Mouse (Mus musculus) hindbrain, embryonic 11.5 days (tissue): ENCODE data around the gene Angptl2. TPM values are rescaled to one million over a fixed set of nuclear protein-coding genes. Genes with fewer than 3 reads are reported as not detected.
A peak's percentile ranks its signal among the peaks of the same experiment; 100 is the strongest.

Source experiments
- ATAC-seq: fragments of 200-750 bp; cut with Nextera tagmentation; 2 replicates; pipeline ENCODE4 v1.8.0; 2017; ENCODE audit warnings: mild to moderate bottlenecking, moderate TSS enrichment, moderate library complexity; ENCODE audit not compliant: low FRiP score
- DNase-seq: peaks from one replicate; pipeline ENCODE4 v3.0.0-alpha.2; 2015; ENCODE audit warnings: low spot score
- H3K27ac ChIP-seq: fragments of 300-500 bp; sonication (generic); 2 replicates; pipeline ENCODE4 v1.5.1; 2014; ENCODE audit warnings: mild to moderate bottlenecking, low read depth, low read length
- H3K27me3 ChIP-seq: fragments of 300-500 bp; sonication (generic); 2 replicates; pipeline ENCODE4 v1.6.1; 2014; ENCODE audit warnings: mild to moderate bottlenecking, low read length, moderate library complexity, mixed read lengths; ENCODE audit not compliant: control insufficient read depth, insufficient read depth
- H3K36me3 ChIP-seq: fragments of 300-500 bp; sonication (generic); 2 replicates; pipeline ENCODE4 v1.6.1; 2014; ENCODE audit warnings: mild to moderate bottlenecking, low read length, moderate library complexity, mixed read lengths; ENCODE audit not compliant: control insufficient read depth, insufficient read depth
- H3K4me1 ChIP-seq: fragments of 300-500 bp; sonication (generic); replicated peaks from 2 replicates; pipeline ENCODE4 v1.6.1; 2014; ENCODE audit warnings: low read length, mixed read lengths; ENCODE audit not compliant: control insufficient read depth, insufficient read depth
- H3K4me2 ChIP-seq: fragments of 300-500 bp; sonication (generic); replicated peaks from 2 replicates; pipeline ENCODE4 v1.6.1; 2014; ENCODE audit warnings: mild to moderate bottlenecking, low read depth, low read length
- H3K4me3 ChIP-seq: fragments of 300-500 bp; sonication (generic); 2 replicates; pipeline ENCODE4 v1.5.1; 2014; ENCODE audit warnings: low read depth, low read length
- H3K9ac ChIP-seq: fragments of 300-500 bp; sonication (generic); 2 replicates; pipeline ENCODE4 v1.6.1; 2014; ENCODE audit warnings: low read depth, low read length
- H3K9me3 ChIP-seq: fragments of 300-500 bp; sonication (generic); 2 replicates; pipeline ENCODE4 v1.6.1; 2016; ENCODE audit warnings: low read length; ENCODE audit not compliant: control insufficient read depth
- WGBS: fragments of 180-500 bp; shearing (Covaris S2); extraction: QIAGEN DNeasy Blood & Tissue Kit; methylation state at CpG from one replicate; pipeline ENCODE4 v1.1.7; 2014; 5-methylcytosine and 5-hydroxymethylcytosine counted together
- polyA plus RNA-seq: library from polyadenylated mRNA; unstranded; fragments of >200 nt; fragmentation: Nextera tagmentation; extraction: Ambion mirVana; gene quantifications from 2 replicates; pipeline ENCODE4 v1.2.1, GENCODE M21; 2014

Gene Angptl2
- polyA plus RNA-seq, result 19.9 and 21.3 TPM in 2 replicates

DNA sequence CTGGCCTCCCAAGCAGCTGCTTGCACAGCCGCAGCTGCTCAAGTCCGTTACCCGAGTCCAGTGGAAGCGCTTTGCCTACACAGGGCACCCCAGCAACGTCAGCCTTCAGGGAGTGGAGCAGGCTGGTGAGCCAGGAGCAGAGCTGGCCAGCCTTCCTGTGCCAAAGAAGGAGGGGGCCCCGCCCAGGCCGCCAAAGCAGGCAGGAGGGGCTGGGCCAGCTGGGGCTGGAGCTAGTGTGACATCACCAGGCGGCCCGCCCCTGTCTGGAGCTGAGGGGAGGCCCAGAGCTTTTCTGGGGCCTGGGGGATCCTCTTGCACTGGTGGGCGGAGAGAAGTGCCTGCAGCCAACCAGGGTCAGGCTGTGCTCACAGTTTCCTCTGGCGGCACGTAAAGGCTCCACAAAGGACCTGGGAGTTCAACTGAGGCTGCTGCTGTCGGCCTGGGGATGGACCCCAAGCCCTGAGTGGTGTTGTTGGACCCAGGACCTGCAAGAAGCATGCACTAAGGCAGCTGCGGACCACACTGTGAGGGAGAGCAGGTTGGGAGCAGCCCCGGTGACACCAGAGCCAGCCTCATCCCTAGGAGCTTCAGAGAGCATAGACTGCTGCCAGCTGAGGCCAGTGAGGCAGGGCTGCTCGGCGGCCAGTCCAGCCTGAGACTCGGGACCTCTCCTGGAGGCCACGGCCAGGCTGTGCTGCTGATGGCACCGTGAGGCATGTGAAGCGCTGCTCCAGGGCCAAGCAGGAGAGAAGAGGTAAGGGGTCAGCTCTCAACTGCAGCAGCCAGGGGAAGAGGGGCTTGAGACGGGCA lies at the start of gene Angptl2:
Angptl2 (plus strand) TSS at position 370 of the 810 bp plus-strand sequence.
- H3K9ac ChIP-seq, result peak within 1 kb of the TSS; percentile 71
- no peaks in the 10 kb centered on the region for H3K36me3 ChIP-seq
- peak within 1 kb of the TSS; percentile 56 for H3K4me3 ChIP-seq
- DNase-seq (peak; percentile 92), ATAC-seq (peak; percentile 97)
- 2% methylated on average over 22 of the region's 22 CpGs for WGBS
- H3K9me3 ChIP-seq, result no peaks in the 10 kb centered on the region
- peak within 1 kb of the TSS; percentile 85 for H3K4me2 ChIP-seq
- H3K27ac ChIP-seq, result peak within 1 kb of the TSS; percentile 90
- no peaks in the 10 kb centered on the region for H3K27me3 ChIP-seq
- peaks cover 6% of the 10 kb centered on the region for H3K4me1 ChIP-seq

DNA sequence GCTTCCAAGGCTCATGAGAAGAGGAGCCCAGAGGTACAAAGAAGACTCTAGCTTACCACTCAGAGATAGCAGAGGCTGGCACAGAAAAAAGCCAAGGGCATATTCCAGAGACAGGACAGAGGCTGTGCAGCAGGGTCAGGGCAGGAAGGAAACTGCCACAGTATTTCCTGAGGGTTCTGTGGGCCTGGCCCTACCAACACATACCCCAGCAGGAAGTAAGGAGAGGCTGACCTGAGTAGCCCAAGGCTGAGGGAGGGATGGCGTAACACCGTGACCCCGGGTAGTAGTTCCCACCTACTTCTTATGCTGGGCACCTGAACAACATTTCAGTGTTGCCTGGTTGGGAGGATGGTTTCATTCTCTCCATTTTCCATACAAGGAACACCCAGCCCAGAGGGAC lies 48.8 kb upstream of the Angptl2 start:
- 91% methylated on average over 3 of the region's 3 CpGs for WGBS
- Histone ChIP-seq H3K27me3 (no peaks in the 10 kb centered on the region), H3K27ac (no peak overlapping the region), H3K4me3 (no peak overlapping the region), H3K36me3 (no peaks in the 10 kb centered on the region), H3K4me2 (no peak overlapping the region), H3K4me1 (peaks cover 3% of the 10 kb centered on the region), H3K9me3 (no peaks in the 10 kb centered on the region), H3K9ac (no peak overlapping the region)
- DNase-seq (no peak), ATAC-seq (no peak)

DNA sequence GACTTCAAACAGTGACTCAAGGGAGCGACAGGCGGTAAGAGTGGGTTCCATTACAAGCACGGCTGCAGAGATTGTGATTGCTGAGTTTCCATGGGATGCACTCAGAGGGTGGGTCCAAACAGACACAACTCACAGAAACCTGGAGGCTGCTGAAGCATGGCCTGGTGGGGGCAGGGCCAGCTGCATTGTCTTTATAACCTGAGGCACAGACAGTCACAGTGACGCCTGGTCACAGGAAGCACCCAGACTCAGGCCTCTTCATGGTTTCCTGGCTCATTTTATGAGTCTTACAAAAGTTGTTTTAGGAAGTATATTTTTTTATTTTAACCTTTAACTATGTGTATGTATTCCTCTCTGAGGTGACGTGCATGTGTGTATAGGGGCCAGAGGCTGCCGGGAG lies 46.4 kb upstream of the Angptl2 start:
- H3K36me3 ChIP-seq, result no peaks in the 10 kb centered on the region
- 75% methylated on average over 6 of the region's 6 CpGs for WGBS
- no peaks in the 10 kb centered on the region for H3K27me3 ChIP-seq
- H3K4me1 ChIP-seq, result peaks cover 3% of the 10 kb centered on the region
- DNase-seq, result no peak
- no peak overlapping the region for H3K4me2 ChIP-seq
- H3K9me3 ChIP-seq, result no peaks in the 10 kb centered on the region
- no peak overlapping the region for H3K27ac ChIP-seq
- no peak overlapping the region for H3K4me3 ChIP-seq
- no peak for ATAC-seq
- no peak overlapping the region for H3K9ac ChIP-seq

DNA sequence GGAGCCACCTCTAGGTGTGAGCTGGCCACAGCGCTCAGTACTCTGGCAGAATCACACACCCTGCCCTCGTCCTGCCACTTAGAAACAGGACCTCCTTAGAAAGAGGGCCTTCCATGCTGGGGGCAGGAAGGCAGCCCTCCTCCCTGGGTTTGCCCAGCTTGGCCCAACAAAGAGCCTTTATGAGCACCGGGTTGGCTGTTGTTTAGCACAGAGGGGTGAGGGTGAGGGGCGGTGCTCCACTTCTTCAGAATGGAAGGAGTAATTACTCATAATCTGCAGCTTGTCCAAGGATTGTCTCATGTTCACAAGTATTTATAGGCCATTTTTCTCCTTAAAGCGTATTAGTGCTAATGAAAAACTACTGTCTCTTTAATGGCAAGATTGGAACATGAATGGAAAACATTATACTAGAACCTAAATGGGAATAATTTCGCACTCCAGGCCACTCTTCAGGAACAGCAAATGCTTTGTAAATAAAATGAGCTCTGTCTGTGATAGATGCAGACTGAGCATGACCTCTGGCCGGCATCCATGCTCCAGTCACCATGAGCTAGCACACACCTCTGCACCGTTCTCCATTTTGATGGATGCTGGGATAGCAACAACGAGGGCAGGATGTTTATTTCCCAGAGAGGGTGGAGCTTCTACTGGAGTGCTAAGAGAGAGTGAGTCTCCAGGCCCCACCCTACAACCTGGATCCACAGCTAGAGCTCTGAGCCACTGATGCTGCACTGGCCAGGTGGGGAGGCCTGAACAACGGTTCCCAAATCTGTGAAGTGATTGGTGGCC lies 44.9 kb upstream of the Angptl2 start:
- WGBS, result 54% methylated on average over 10 of the region's 10 CpGs
- ATAC-seq, result no peak
- H3K4me1 ChIP-seq, result peaks cover 3% of the 10 kb centered on the region
- no peaks in the 10 kb centered on the region for H3K27me3 ChIP-seq
- no peak overlapping the region for H3K4me2 ChIP-seq
- no peak overlapping the region for H3K4me3 ChIP-seq
- H3K27ac ChIP-seq, result peak overlapping the region; percentile 49; the same call in 1 of the 2 replicates
- H3K9me3 ChIP-seq, result no peaks in the 10 kb centered on the region
- no peak overlapping the region for H3K9ac ChIP-seq
- H3K36me3 ChIP-seq, result no peaks in the 10 kb centered on the region
- DNase-seq, result no peak

DNA sequence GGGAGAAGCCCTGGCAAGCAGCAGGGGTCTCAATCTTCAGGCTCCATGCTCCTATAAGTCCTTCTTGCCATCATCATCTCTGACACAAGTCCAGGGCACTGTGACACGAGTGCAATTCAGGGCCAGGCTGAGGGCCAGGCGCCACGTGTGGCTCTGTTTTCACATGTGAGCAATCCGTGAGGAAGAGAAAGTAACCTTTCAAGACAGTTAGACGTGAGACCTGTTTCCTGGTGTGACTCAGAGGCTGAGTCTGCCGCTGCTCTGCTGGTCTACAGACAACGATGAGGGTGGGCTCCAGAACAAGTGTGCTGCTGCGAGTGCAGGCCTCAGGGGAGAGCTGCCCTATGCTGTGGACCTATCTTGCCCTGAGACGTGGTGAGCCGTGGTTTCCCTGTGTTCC lies 42.7 kb upstream of the Angptl2 start:
- no peak overlapping the region for H3K27ac ChIP-seq
- H3K4me1 ChIP-seq, result peaks cover 3% of the 10 kb centered on the region
- H3K9ac ChIP-seq, result no peak overlapping the region
- no peak overlapping the region for H3K4me3 ChIP-seq
- no peaks in the 10 kb centered on the region for H3K9me3 ChIP-seq
- ATAC-seq, result no peak
- H3K36me3 ChIP-seq, result no peaks in the 10 kb centered on the region
- no peaks in the 10 kb centered on the region for H3K27me3 ChIP-seq
- WGBS, result 88% methylated on average over 10 of the region's 10 CpGs
- no peak overlapping the region for H3K4me2 ChIP-seq
- no peak for DNase-seq

DNA sequence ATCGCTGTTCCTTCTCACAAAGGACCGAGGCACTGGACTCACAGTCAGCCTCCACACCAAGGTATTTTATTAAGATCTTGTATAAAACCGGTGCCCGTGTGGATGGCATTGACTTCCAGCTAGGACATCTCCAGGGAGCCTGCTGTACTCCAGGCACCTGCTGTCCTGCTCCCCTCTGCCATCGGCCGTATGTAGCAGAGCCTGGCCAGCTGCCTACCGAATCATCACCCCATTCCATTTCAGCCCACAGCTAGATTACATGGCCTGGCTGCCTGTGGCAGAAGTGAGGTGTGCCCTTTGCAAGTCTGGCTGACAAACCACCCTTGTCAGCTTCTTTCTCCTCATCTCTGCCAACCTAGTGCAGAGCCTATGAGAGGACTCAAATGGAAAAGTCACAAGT lies 42.2 kb upstream of the Angptl2 start:
- H3K4me2 ChIP-seq, result no peak overlapping the region
- 93% methylated on average over 7 of the region's 7 CpGs for WGBS
- DNase-seq (no peak), ATAC-seq (no peak)
- no peak overlapping the region for H3K4me3 ChIP-seq
- no peaks in the 10 kb centered on the region for H3K9me3 ChIP-seq
- H3K27me3 ChIP-seq, result no peaks in the 10 kb centered on the region
- no peaks in the 10 kb centered on the region for H3K36me3 ChIP-seq
- H3K27ac ChIP-seq, result no peak overlapping the region
- H3K9ac ChIP-seq, result no peak overlapping the region
- H3K4me1 ChIP-seq, result peaks cover 6% of the 10 kb centered on the region

DNA sequence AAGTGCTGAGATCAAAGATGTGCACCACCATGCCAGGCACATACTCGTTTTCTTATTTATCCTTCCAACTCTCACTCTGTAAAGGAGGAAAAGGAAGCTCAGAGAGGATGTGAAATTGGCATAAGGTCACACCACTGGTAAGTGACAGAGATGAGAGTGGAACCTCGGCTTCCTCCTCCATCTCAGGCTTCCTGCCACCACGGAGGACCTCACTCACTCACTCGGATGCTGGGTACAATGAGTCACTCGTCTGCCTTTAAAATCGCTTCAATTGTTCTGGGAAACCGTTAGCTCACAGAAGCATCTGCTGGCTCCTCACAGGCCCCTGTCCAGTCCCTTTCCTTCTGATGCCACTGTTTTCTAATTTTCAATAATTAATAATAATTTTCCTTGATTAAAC lies 39.4 kb upstream of the Angptl2 start:
- Histone ChIP-seq H3K27ac (no peak overlapping the region), H3K4me3 (no peak overlapping the region), H3K9ac (no peak overlapping the region), H3K27me3 (no peaks in the 10 kb centered on the region), H3K9me3 (no peaks in the 10 kb centered on the region), H3K4me1 (peaks cover 8% of the 10 kb centered on the region), H3K4me2 (no peak overlapping the region), H3K36me3 (no peaks in the 10 kb centered on the region)
- ATAC-seq, result no peak
- DNase-seq, result no peak
- WGBS, result 54% methylated on average over 7 of the region's 7 CpGs

DNA sequence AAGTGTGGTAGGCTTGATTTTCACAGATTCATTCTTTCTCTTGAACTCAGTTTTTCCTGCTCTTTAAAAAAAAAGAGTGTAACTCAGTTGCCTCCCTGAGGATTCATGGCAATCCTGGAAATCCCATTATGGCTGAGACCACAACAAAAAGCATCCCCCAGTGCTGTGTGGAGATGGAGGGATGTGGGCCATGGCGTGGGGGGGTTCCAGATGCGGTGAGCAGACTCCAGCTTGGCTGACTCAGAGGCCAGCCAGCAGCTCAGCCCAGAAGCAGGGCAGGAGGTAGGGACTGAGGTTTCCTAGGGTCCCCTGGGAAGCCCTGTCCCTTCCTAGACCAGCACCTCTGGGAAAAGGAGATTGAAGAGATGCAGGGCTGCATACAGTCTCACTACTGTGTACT lies 38.9 kb upstream of the Angptl2 start:
- ATAC-seq, result no peak
- no peak overlapping the region for H3K4me2 ChIP-seq
- H3K27ac ChIP-seq, result 0 out of 2 replicates have a peak overlapping the region, but pooled peaks have one; percentile 42
- DNase-seq, result no peak
- H3K36me3 ChIP-seq, result no peaks in the 10 kb centered on the region
- no peaks in the 10 kb centered on the region for H3K9me3 ChIP-seq
- peaks cover 8% of the 10 kb centered on the region for H3K4me1 ChIP-seq
- no peak overlapping the region for H3K4me3 ChIP-seq
- WGBS, result 81% methylated on average over 2 of the region's 2 CpGs
- no peaks in the 10 kb centered on the region for H3K27me3 ChIP-seq
- no peak overlapping the region for H3K9ac ChIP-seq
